9 mouse cellular contexts compared by ENCODE assay signal in the genomic region with DNA sequence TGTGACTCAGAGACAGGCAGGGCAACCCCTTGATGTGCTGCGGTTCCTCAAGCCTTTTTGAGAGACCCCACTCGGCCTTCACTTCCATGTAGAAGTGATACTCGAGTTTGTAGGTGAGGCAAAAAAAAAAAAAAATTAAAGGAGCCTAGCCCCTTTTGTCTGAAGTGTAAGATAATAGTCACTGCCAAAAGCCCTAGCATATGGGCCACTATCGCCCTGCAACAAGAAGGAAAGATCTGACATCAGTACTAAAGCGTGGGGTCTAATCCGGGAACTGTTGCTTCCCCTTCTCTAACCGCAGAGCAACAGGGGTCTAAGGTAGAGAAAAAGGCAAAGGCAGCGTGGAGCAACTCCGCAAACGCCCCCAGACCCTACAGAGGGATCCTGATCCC. TPM values are rescaled to one million over a fixed set of nuclear protein-coding genes. Genes with fewer than 3 reads are reported as not detected.
A peak's percentile ranks its signal among the peaks of the same experiment; 100 is the strongest.
DNase-seq lines count a peak whose midpoint lies in the region; ATAC-seq and TF ChIP-seq lines count a peak whose summit lies in the region.
"Had no signal": no experiment of that assay in that cellular context is flagged by ENCODE, and none has a peak within 500 bp of the region (broad histone marks: within the 10 kb centered on the region; RNA-seq: fewer than 3 reads in every experiment).

No protein-coding gene starts in this region.

- no peaks in the 10 kb centered on the region for H3K9me3 ChIP-seq in kidney, embryonic 14.5 days (ENCODE audit: control insufficient read depth, low read length)
- H3K9me3 ChIP-seq in hindbrain, postnatal 0 days (ENCODE audit: low read length): no peaks in the 10 kb centered on the region
- H3K9me3 ChIP-seq in midbrain, embryonic 16.5 days (replicated peaks; ENCODE audit: control insufficient read depth, low read length, poor library complexity, severe bottlenecking): no peaks in the 10 kb centered on the region

- no peak for TF ChIP-seq POLR2A in cortical plate, adult 2 months (IDR thresholded peaks at IDR 0.05; ENCODE audit: extremely low read depth, insufficient read depth, low read length)

- DNase-seq in kidney, postnatal 10 days: no peak
- DNase-seq in hindbrain, postnatal 0 days (ENCODE audit: low spot score): no peak
- no peak for DNase-seq in gastrocnemius, adult 18-20 months (ENCODE audit: low spot score)
- DNase-seq in MN1 (ENCODE audit: low spot score): no peak
- no peak for DNase-seq in testis, postnatal 10 days (ENCODE audit: low spot score)

- peak overlapping the region; percentile 80 for H3K4me2 ChIP-seq in kidney, embryonic 14.5 days (replicated peaks; ENCODE audit: low read depth, low read length)
- peak overlapping the region; percentile 93 for H3K4me2 ChIP-seq in hindbrain, postnatal 0 days (ENCODE audit: low read depth, low read length)
- peak overlapping the region; percentile 97 for H3K4me2 ChIP-seq in midbrain, embryonic 16.5 days (ENCODE audit: low read length)

- H3K36me3 ChIP-seq in kidney, embryonic 14.5 days (ENCODE audit: control insufficient read depth, insufficient read depth, low read length): peaks cover 15% of the 10 kb centered on the region; the same call in 1 of the 2 replicates
- H3K36me3 ChIP-seq in hindbrain, postnatal 0 days (ENCODE audit: insufficient read depth, low read length): peaks cover 8% of the 10 kb centered on the region; the same call in 1 of the 2 replicates
- peaks cover 7% of the 10 kb centered on the region; the same call in 1 of the 2 replicates for H3K36me3 ChIP-seq in midbrain, embryonic 16.5 days (ENCODE audit: control insufficient read depth, insufficient read depth, low read length)

- no peaks in the 10 kb centered on the region for H3K27me3 ChIP-seq in kidney, embryonic 14.5 days (ENCODE audit: control insufficient read depth, insufficient read depth, low read length)
- no peaks in the 10 kb centered on the region for H3K27me3 ChIP-seq in hindbrain, postnatal 0 days (ENCODE audit: insufficient read depth, low read length)
- H3K27me3 ChIP-seq in midbrain, embryonic 16.5 days (ENCODE audit: control insufficient read depth, insufficient read depth, low read depth, low read length): no peaks in the 10 kb centered on the region

- H3K27ac ChIP-seq in kidney, embryonic 14.5 days (ENCODE audit: low read depth, low read length): no peak overlapping the region; the same call in 1 of the 2 replicates
- H3K27ac ChIP-seq in cortical plate, adult 2 months (ENCODE audit: insufficient read depth, low read length): no peak overlapping the region
- peak overlapping the region; percentile 94 for H3K27ac ChIP-seq in hindbrain, postnatal 0 days
- peak overlapping the region; percentile 94 for H3K27ac ChIP-seq in midbrain, embryonic 16.5 days (ENCODE audit: low read length)

- H3K4me3 ChIP-seq in kidney, embryonic 14.5 days (ENCODE audit: low read length): peak overlapping the region; percentile 66
- peak overlapping the region; percentile 44; the same call in 1 of the 2 replicates for H3K4me3 ChIP-seq in cortical plate, adult 2 months (ENCODE audit: insufficient read depth, low read length)
- H3K4me3 ChIP-seq in hindbrain, postnatal 0 days (ENCODE audit: low read length): peak overlapping the region; percentile 75
- H3K4me3 ChIP-seq in midbrain, embryonic 16.5 days (ENCODE audit: low read depth, low read length): peak overlapping the region; percentile 79

- no peak for ATAC-seq in kidney, embryonic 14.5 days (ENCODE audit: low FRiP score, low TSS enrichment)
- ATAC-seq in hindbrain, postnatal 0 days: no peak
- no peak for ATAC-seq in midbrain, embryonic 16.5 days

- H3K4me1 ChIP-seq in kidney, embryonic 14.5 days (ENCODE audit: control insufficient read depth, insufficient read depth, low read length): peaks cover 20% of the 10 kb centered on the region
- H3K4me1 ChIP-seq in cortical plate, adult 2 months (ENCODE audit: control insufficient read depth, insufficient read depth, low read length): no peaks in the 10 kb centered on the region
- peaks cover 8% of the 10 kb centered on the region; the same call in 1 of the 2 replicates for H3K4me1 ChIP-seq in hindbrain, postnatal 0 days (ENCODE audit: insufficient read depth, low read length)
- peaks cover 21% of the 10 kb centered on the region for H3K4me1 ChIP-seq in midbrain, embryonic 16.5 days (ENCODE audit: control insufficient read depth, insufficient read depth, low read length)

- WGBS in kidney, embryonic 14.5 days: 9% methylated on average over 10 of the region's 10 CpGs
- whole genome bisulfite sequencing in hindbrain, postnatal 0 days: 8% methylated on average over 10 of the region's 10 CpGs
- WGBS in midbrain, embryonic 16.5 days: 4% methylated on average over 10 of the region's 10 CpGs

- TF ChIP-seq CTCF in cortical plate, adult 2 months (IDR thresholded peaks at IDR 0.05; ENCODE audit: extremely low read depth, insufficient read depth, low read length): no peak
- no peak for TF ChIP-seq CTCF in hindbrain, postnatal 0 days (IDR thresholded peaks at IDR 0.05; ENCODE audit: low read depth)

- peak overlapping the region; percentile 82 for H3K9ac ChIP-seq in kidney, embryonic 14.5 days (ENCODE audit: low read depth, low read length)
- peak overlapping the region; percentile 92 for H3K9ac ChIP-seq in hindbrain, postnatal 0 days (replicated peaks; ENCODE audit: low read length)
- H3K9ac ChIP-seq in midbrain, embryonic 16.5 days (ENCODE audit: low read depth, low read length): peak overlapping the region; percentile 91

RNA-seq across cellular contexts. Expression of gene Arhgef40, which starts 0.7 kb away (rescaled TPM):
- polyA plus RNA-seq in kidney, embryonic 14.5 days (2014; fragmentation: Nextera tagmentation; extraction: Ambion mirVana): 72.4 and 74.9 TPM in 2 replicates
- polyA plus RNA-seq in cortical plate, adult 2 months (2012; rRNA removed): 24.1 and 24.5 TPM in 2 replicates
- total RNA-seq in hindbrain, postnatal 0 days (2014; rRNA removed): 113 and 124 TPM in 2 replicates
- 56.4 and 61.8 TPM in 2 replicates for polyA plus RNA-seq in hindbrain, postnatal 0 days (2015; fragmentation: Nextera tagmentation; extraction: Ambion mirVana)
- polyA plus RNA-seq in midbrain, embryonic 16.5 days (2015; fragmentation: Nextera tagmentation; extraction: Ambion mirVana): 78.0 and 79.7 TPM in 2 replicates
- total RNA-seq in gastrocnemius, adult 18-20 months (2021): 10 to 100 TPM in 1 of 2 experiments, 1 to 10 TPM in 1; 7.8 to 13.7 TPM

RNA-seq across cellular contexts. Expression of gene Tmem253, which starts 31.6 kb away (rescaled TPM):
- polyA plus RNA-seq in kidney, embryonic 14.5 days (2014; fragmentation: Nextera tagmentation; extraction: Ambion mirVana): 0.57 and 1.1 TPM in 2 replicates
- 0.21 and 0.34 TPM in 2 replicates for polyA plus RNA-seq in cortical plate, adult 2 months (2012; rRNA removed)
- total RNA-seq in hindbrain, postnatal 0 days (2014; rRNA removed): not detected in 2 replicates
- polyA plus RNA-seq in hindbrain, postnatal 0 days (2015; fragmentation: Nextera tagmentation; extraction: Ambion mirVana): 0.51 and 0.53 TPM in 2 replicates
- polyA plus RNA-seq in midbrain, embryonic 16.5 days (2015; fragmentation: Nextera tagmentation; extraction: Ambion mirVana): 0.16 and 1.0 TPM in 2 replicates
- total RNA-seq in gastrocnemius, adult 18-20 months (2021): 1 to 10 TPM in 1 of 2 experiments, under 1 TPM in 1; 0.84 to 1.2 TPM

RNA-seq across cellular contexts. Expression of gene Zfp219, which starts 36.7 kb away (rescaled TPM):
- polyA plus RNA-seq in kidney, embryonic 14.5 days (2014; fragmentation: Nextera tagmentation; extraction: Ambion mirVana): 44.5 and 45.5 TPM in 2 replicates
- polyA plus RNA-seq in cortical plate, adult 2 months (2012; rRNA removed): 51.3 and 54.3 TPM in 2 replicates
- 91.7 and 98.7 TPM in 2 replicates for total RNA-seq in hindbrain, postnatal 0 days (2014; rRNA removed)
- polyA plus RNA-seq in hindbrain, postnatal 0 days (2015; fragmentation: Nextera tagmentation; extraction: Ambion mirVana): 25.8 and 31.0 TPM in 2 replicates
- 30.3 and 33.6 TPM in 2 replicates for polyA plus RNA-seq in midbrain, embryonic 16.5 days (2015; fragmentation: Nextera tagmentation; extraction: Ambion mirVana)
- 10 to 100 TPM; 11.1 to 14.4 TPM for total RNA-seq in gastrocnemius, adult 18-20 months (2021)

RNA-seq across cellular contexts. Expression of gene Olfr221, which starts 58.4 kb away (rescaled TPM):
- not detected in 2 replicates for polyA plus RNA-seq in kidney, embryonic 14.5 days (2014; fragmentation: Nextera tagmentation; extraction: Ambion mirVana)
- not detected in 2 replicates for polyA plus RNA-seq in cortical plate, adult 2 months (2012; rRNA removed)
- total RNA-seq in hindbrain, postnatal 0 days (2014; rRNA removed): not detected in 2 replicates
- not detected in 2 replicates for polyA plus RNA-seq in hindbrain, postnatal 0 days (2015; fragmentation: Nextera tagmentation; extraction: Ambion mirVana)
- polyA plus RNA-seq in midbrain, embryonic 16.5 days (2015; fragmentation: Nextera tagmentation; extraction: Ambion mirVana): not detected in 2 replicates
- total RNA-seq in gastrocnemius, adult 18-20 months (2021): not detected
- total RNA-seq: gastrocnemius, adult 8-10 months had no signal

Comparison
In these comparisons a context has a peak if more than half of its experiments do, and no peak if none do; other contexts are left out.
1. H3K27ac ChIP-seq: peak in hindbrain, postnatal 0 days (single experiment) and midbrain, embryonic 16.5 days (single experiment); none in kidney, embryonic 14.5 days (single experiment) and cortical plate, adult 2 months (single experiment).
2. Peak in every context shown above with its lines, with median percentiles within 50 percentile points of each other: H3K4me2 ChIP-seq, H3K4me3 ChIP-seq and H3K9ac ChIP-seq.